Mouse (Mus musculus): ENCODE results near the gene Pjvk. TPM values are rescaled to one million over a fixed set of nuclear protein-coding genes. Genes with fewer than 3 reads are reported as not detected.

Gene Pjvk
- total and polyA plus RNA-seq, 2 experiments from 2014 or later = 0.11 TPM; not detected in 1

- H3K4me3 ChIP-seq (ENCODE audit: low read depth, low read length) = no peak overlapping the region
- no peak overlapping the region for H3K4me2 ChIP-seq (ENCODE audit: low read depth, low read length)
- H3K36me3 ChIP-seq (replicated peaks; ENCODE audit: control insufficient read depth, insufficient read depth, low read length) = peaks cover 73% of the 10 kb centered on the region
- no peaks in the 10 kb centered on the region for H3K27me3 ChIP-seq (ENCODE audit: control insufficient read depth, insufficient read depth, low read length)
- H3K9me3 ChIP-seq (replicated peaks; ENCODE audit: control insufficient read depth, low read length) = peaks cover 6% of the 10 kb centered on the region; the same call in 1 of the 2 replicates
- no peaks in the 10 kb centered on the region for H3K4me1 ChIP-seq (ENCODE audit: control insufficient read depth, insufficient read depth)
- DNase-seq (ENCODE audit: low spot score) = no peak
- TF ChIP-seq CTCF (IDR thresholded peaks at IDR 0.05; ENCODE audit: low read depth) = no peak
- TF ChIP-seq EP300 (IDR thresholded peaks at IDR 0.05; ENCODE audit: low read depth) = no peak
- no peak overlapping the region for H3K27ac ChIP-seq (ENCODE audit: low read depth)
- 95% methylated on average over 4 of the region's 4 CpGs for WGBS
- no peak for ATAC-seq (ENCODE audit: insufficient read depth, low read depth)
- no peak overlapping the region for H3K9ac ChIP-seq (replicated peaks; ENCODE audit: low read depth, low read length)
These were observed 16.7 kb upstream of the Pjvk start for GRCm38 (mm10) chr2:76631600-76631999.

GRCm38 (mm10) chr2:76639637-76640036 is 8.6 kb upstream of the Pjvk start:
- Histone ChIP-seq H3K9ac (replicated peaks; ENCODE audit: low read depth, low read length) (no peak overlapping the region), H3K27ac (ENCODE audit: low read depth) (no peak overlapping the region), H3K4me2 (ENCODE audit: low read depth, low read length) (no peak overlapping the region), H3K36me3 (replicated peaks; ENCODE audit: control insufficient read depth, insufficient read depth, low read length) (peaks cover 59% of the 10 kb centered on the region), H3K4me1 (ENCODE audit: control insufficient read depth, insufficient read depth) (no peaks in the 10 kb centered on the region), H3K9me3 (replicated peaks; ENCODE audit: control insufficient read depth, low read length) (no peaks in the 10 kb centered on the region), H3K27me3 (ENCODE audit: control insufficient read depth, insufficient read depth, low read length) (no peaks in the 10 kb centered on the region), H3K4me3 (ENCODE audit: low read depth, low read length) (no peak overlapping the region)
- WGBS = 93% methylated on average over 2 of the region's 2 CpGs
- no peak for ATAC-seq (ENCODE audit: insufficient read depth, low read depth)
- TF ChIP-seq EP300 (IDR thresholded peaks at IDR 0.05; ENCODE audit: low read depth) = no peak
- no peak for TF ChIP-seq CTCF (IDR thresholded peaks at IDR 0.05; ENCODE audit: low read depth)
- DNase-seq (ENCODE audit: low spot score) = no peak

- TF ChIP-seq CTCF (IDR thresholded peaks at IDR 0.05; ENCODE audit: low read depth) = no peak
- TF ChIP-seq EP300 (IDR thresholded peaks at IDR 0.05; ENCODE audit: low read depth) = no peak
- Histone ChIP-seq H3K9ac (replicated peaks; ENCODE audit: low read depth, low read length) (no peak overlapping the region), H3K9me3 (replicated peaks; ENCODE audit: control insufficient read depth, low read length) (no peaks in the 10 kb centered on the region), H3K4me2 (ENCODE audit: low read depth, low read length) (no peak overlapping the region), H3K4me3 (ENCODE audit: low read depth, low read length) (no peak overlapping the region), H3K27ac (ENCODE audit: low read depth) (no peak overlapping the region), H3K4me1 (ENCODE audit: control insufficient read depth, insufficient read depth) (peaks cover 12% of the 10 kb centered on the region), H3K27me3 (ENCODE audit: control insufficient read depth, insufficient read depth, low read length) (no peaks in the 10 kb centered on the region), H3K36me3 (replicated peaks; ENCODE audit: control insufficient read depth, insufficient read depth, low read length) (peaks cover 26% of the 10 kb centered on the region)
- DNase-seq (ENCODE audit: low spot score) (no peak), ATAC-seq (ENCODE audit: insufficient read depth, low read depth) (no peak)
These were observed 4.5 kb upstream of the Pjvk start for GRCm38 (mm10) chr2:76643801-76644200.

GRCm38 (mm10) chr2:76647441-76647869 is 821 bp upstream of the Pjvk start:
- DNase-seq (ENCODE audit: low spot score) = no peak
- H3K4me1 ChIP-seq (ENCODE audit: control insufficient read depth, insufficient read depth) = peaks cover 14% of the 10 kb centered on the region
- peak; percentile 28 for ATAC-seq (ENCODE audit: insufficient read depth, low read depth)

GRCm38 (mm10) chr2:76648666-76649141 is 428 bp downstream of the Pjvk start:
- peaks cover 14% of the 10 kb centered on the region for H3K4me1 ChIP-seq (ENCODE audit: control insufficient read depth, insufficient read depth)
- peak; percentile 32 for DNase-seq (ENCODE audit: low spot score)
- no peaks in the 10 kb centered on the region; the same call in 1 of the 2 replicates for H3K36me3 ChIP-seq (replicated peaks; ENCODE audit: control insufficient read depth, insufficient read depth, low read length)
- no peaks in the 10 kb centered on the region for H3K9me3 ChIP-seq (replicated peaks; ENCODE audit: control insufficient read depth, low read length)
- ATAC-seq (ENCODE audit: insufficient read depth, low read depth) = no peak
- H3K4me2 ChIP-seq (ENCODE audit: low read depth, low read length) = peak overlapping the region; percentile 96
- peak overlapping the region; percentile 89 for H3K27ac ChIP-seq (ENCODE audit: low read depth)
- 22% methylated on average over 13 of the region's 13 CpGs for WGBS
- peak overlapping the region; percentile 65 for H3K4me3 ChIP-seq (ENCODE audit: low read depth, low read length)
- H3K27me3 ChIP-seq (ENCODE audit: control insufficient read depth, insufficient read depth, low read length) = no peaks in the 10 kb centered on the region
- no peak for TF ChIP-seq EP300 (IDR thresholded peaks at IDR 0.05; ENCODE audit: low read depth)
- no peak for TF ChIP-seq CTCF (IDR thresholded peaks at IDR 0.05; ENCODE audit: low read depth)
- peak overlapping the region; percentile 57 for H3K9ac ChIP-seq (replicated peaks; ENCODE audit: low read depth, low read length)

More at GRCm38 (mm10) chr2:76647441-76647869, 821 bp upstream of the Pjvk start:
- peak overlapping the region; percentile 96 for H3K4me2 ChIP-seq (ENCODE audit: low read depth, low read length)
- peaks cover 2% of the 10 kb centered on the region for H3K36me3 ChIP-seq (replicated peaks; ENCODE audit: control insufficient read depth, insufficient read depth, low read length)
- peak overlapping the region; percentile 71 for H3K9ac ChIP-seq (replicated peaks; ENCODE audit: low read depth, low read length)
- no peaks in the 10 kb centered on the region for H3K9me3 ChIP-seq (replicated peaks; ENCODE audit: control insufficient read depth, low read length)
- peak overlapping the region; percentile 65 for H3K4me3 ChIP-seq (ENCODE audit: low read depth, low read length)
- WGBS = 3% methylated on average over 30 of the region's 32 CpGs
- no peaks in the 10 kb centered on the region for H3K27me3 ChIP-seq (ENCODE audit: control insufficient read depth, insufficient read depth, low read length)
- H3K27ac ChIP-seq (ENCODE audit: low read depth) = peak overlapping the region; percentile 89
- no peak for TF ChIP-seq CTCF (IDR thresholded peaks at IDR 0.05; ENCODE audit: low read depth)

- Histone ChIP-seq H3K4me3 (ENCODE audit: low read depth, low read length) (no peak overlapping the region), H3K9ac (replicated peaks; ENCODE audit: low read depth, low read length) (no peak overlapping the region), H3K36me3 (replicated peaks; ENCODE audit: control insufficient read depth, insufficient read depth, low read length) (no peaks in the 10 kb centered on the region), H3K4me1 (ENCODE audit: control insufficient read depth, insufficient read depth) (peaks cover 6% of the 10 kb centered on the region), H3K4me2 (ENCODE audit: low read depth, low read length) (no peak overlapping the region), H3K27ac (ENCODE audit: low read depth) (no peak overlapping the region), H3K9me3 (replicated peaks; ENCODE audit: control insufficient read depth, low read length) (no peaks in the 10 kb centered on the region), H3K27me3 (ENCODE audit: control insufficient read depth, insufficient read depth, low read length) (no peaks in the 10 kb centered on the region)
- 89% methylated on average over 4 of the region's 4 CpGs for WGBS
- no peak for ATAC-seq (ENCODE audit: insufficient read depth, low read depth)
- no peak for TF ChIP-seq CTCF (IDR thresholded peaks at IDR 0.05; ENCODE audit: low read depth)
- no peak for TF ChIP-seq EP300 (IDR thresholded peaks at IDR 0.05; ENCODE audit: low read depth)
- DNase-seq (ENCODE audit: low spot score) = no peak
These were observed 4.8 kb downstream of the Pjvk start for GRCm38 (mm10) chr2:76653070-76653469.
